Mouse (Mus musculus): ENCODE results near the gene Acad12. TPM values are rescaled to one million over a fixed set of nuclear protein-coding genes. Genes with fewer than 3 reads are reported as not detected.
"Not testable (repeated sequence)": the region's sequence is repeated elsewhere in the genome, so short reads cannot be mapped to it uniquely, and the experiment has no call there.

Acad12 gene
- polyA plus RNA-seq, 1 experiment from 2014 or later: 3.5 TPM

DNA sequence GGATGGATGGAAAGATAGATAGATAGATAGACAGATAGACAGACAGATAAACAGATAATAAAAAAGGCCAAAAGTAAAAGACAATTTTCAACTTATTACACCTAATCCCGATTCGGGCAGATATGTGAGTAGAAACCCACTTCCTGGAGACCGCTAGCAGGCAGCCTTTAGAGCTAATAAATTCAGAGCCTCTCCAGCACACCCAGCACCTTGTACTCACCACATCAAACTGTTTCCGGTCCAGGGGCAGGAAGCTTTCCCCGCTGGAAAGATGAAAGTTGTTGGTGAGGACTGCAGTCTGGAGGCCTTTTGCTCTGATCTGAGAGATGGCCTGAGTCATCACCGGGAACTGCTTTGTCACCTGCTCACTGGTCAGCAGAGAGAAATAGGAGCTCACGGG lies 30.4 kb upstream of the Acad12 start:
- peaks cover 18% of the 10 kb centered on the region; the same call in 1 of the 2 replicates for H3K36me3 ChIP-seq (ENCODE audit: control insufficient read depth, insufficient read depth)
- 77% methylated on average over 7 of the region's 7 CpGs for WGBS
- no peaks in the 10 kb centered on the region for H3K4me1 ChIP-seq (replicated peaks; ENCODE audit: control insufficient read depth, insufficient read depth, low read length)
- H3K9me3 ChIP-seq (ENCODE audit: control insufficient read depth): no peaks in the 10 kb centered on the region
- H3K4me2 ChIP-seq (replicated peaks; ENCODE audit: low read depth): no peak overlapping the region
- H3K27me3 ChIP-seq (replicated peaks; ENCODE audit: control insufficient read depth, insufficient read depth, low read length): no peaks in the 10 kb centered on the region
- H3K27ac ChIP-seq (ENCODE audit: low read depth, low read length): no peak overlapping the region
- no peak overlapping the region for H3K4me3 ChIP-seq (ENCODE audit: low read depth, low read length)
- ATAC-seq: no peak
- TF ChIP-seq CTCF (IDR thresholded peaks at IDR 0.05; ENCODE audit: low read depth): no peak
- H3K9ac ChIP-seq (ENCODE audit: low read depth, low read length): no peak overlapping the region

DNA sequence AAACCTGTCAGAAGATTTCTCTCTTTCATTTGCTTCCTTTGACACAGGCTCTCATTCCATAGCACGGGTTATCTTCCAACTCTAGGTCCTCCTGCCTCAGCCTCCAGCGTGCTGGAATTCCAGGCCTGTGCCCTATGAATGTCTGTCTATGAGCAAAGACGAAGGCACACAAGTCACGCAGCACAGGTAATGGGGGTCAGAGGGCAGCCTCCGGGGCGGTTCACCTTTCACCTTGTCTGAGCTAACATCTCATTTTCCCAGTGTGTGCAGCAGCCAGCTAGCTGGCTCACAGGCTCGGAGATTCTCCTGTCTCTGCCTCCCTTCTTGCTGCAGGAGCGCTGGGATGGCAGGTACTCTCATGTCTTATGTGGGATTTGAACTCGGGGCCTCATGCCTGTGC lies 20.9 kb upstream of the Acad12 start:
- Histone ChIP-seq H3K4me3 (ENCODE audit: low read depth, low read length) (no peak overlapping the region), H3K4me1 (replicated peaks; ENCODE audit: control insufficient read depth, insufficient read depth, low read length) (no peaks in the 10 kb centered on the region), H3K36me3 (ENCODE audit: control insufficient read depth, insufficient read depth) (peaks cover 6% of the 10 kb centered on the region; the same call in 1 of the 2 replicates), H3K27me3 (replicated peaks; ENCODE audit: control insufficient read depth, insufficient read depth, low read length) (no peaks in the 10 kb centered on the region), H3K9ac (ENCODE audit: low read depth, low read length) (no peak overlapping the region), H3K9me3 (ENCODE audit: control insufficient read depth) (no peaks in the 10 kb centered on the region), H3K4me2 (replicated peaks; ENCODE audit: low read depth) (no peak overlapping the region), H3K27ac (ENCODE audit: low read depth, low read length) (no peak overlapping the region)
- WGBS: 89% methylated on average over 9 of the region's 9 CpGs
- no peak for TF ChIP-seq CTCF (IDR thresholded peaks at IDR 0.05; ENCODE audit: low read depth)
- no peak for ATAC-seq

DNA sequence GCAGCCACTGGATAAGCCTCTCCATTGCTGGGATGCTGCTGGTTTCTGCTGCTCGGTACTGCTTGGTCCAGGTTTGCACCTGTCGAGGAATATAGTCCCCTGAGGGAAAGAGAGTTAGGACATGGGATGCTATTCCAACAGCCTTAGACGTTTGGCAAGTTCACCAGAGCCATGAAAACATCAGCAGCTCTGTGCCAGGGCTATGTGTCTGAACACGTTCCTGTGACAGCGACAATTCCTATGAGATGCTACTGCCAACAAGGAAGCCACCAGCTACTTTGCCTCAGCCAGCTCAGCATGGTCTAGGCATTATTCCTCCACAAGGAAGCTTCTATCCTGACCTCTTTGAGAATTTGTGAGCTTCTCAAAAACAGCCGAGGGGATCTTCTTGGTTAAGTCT lies 18.6 kb upstream of the Acad12 start:
- Histone ChIP-seq H3K36me3 (ENCODE audit: control insufficient read depth, insufficient read depth) (no peaks in the 10 kb centered on the region), H3K4me3 (ENCODE audit: low read depth, low read length) (no peak overlapping the region), H3K27ac (ENCODE audit: low read depth, low read length) (no peak overlapping the region), H3K27me3 (replicated peaks; ENCODE audit: control insufficient read depth, insufficient read depth, low read length) (no peaks in the 10 kb centered on the region), H3K4me2 (replicated peaks; ENCODE audit: low read depth) (no peak overlapping the region), H3K9ac (ENCODE audit: low read depth, low read length) (no peak overlapping the region), H3K4me1 (replicated peaks; ENCODE audit: control insufficient read depth, insufficient read depth, low read length) (no peaks in the 10 kb centered on the region), H3K9me3 (ENCODE audit: control insufficient read depth) (no peaks in the 10 kb centered on the region)
- no peak for TF ChIP-seq CTCF (IDR thresholded peaks at IDR 0.05; ENCODE audit: low read depth)
- ATAC-seq: no peak
- WGBS: 84% methylated on average over 6 of the region's 6 CpGs

DNA sequence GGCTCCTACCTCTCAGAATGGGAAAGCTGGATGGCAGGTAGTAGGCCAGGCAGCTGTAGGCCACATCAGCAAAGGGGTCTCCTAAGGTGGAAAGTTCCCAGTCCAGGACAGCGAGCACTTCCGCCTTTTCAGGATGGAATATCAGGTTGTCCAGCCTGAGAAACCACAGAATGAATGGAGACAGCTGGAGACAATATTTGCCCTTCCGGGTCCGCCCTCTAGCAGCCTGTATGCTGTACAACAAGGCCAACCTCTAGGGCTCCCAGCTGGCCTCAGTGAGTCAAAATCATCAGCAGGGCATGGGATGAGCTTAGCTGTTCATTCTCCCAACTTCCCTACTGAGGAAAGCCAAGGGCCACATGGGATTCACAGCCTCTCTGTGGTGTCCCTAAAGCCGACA lies 15.9 kb upstream of the Acad12 start:
- no peak for ATAC-seq
- Histone ChIP-seq H3K27ac (ENCODE audit: low read depth, low read length) (no peak overlapping the region), H3K27me3 (replicated peaks; ENCODE audit: control insufficient read depth, insufficient read depth, low read length) (no peaks in the 10 kb centered on the region), H3K4me1 (replicated peaks; ENCODE audit: control insufficient read depth, insufficient read depth, low read length) (no peaks in the 10 kb centered on the region), H3K36me3 (ENCODE audit: control insufficient read depth, insufficient read depth) (no peaks in the 10 kb centered on the region), H3K9me3 (ENCODE audit: control insufficient read depth) (no peaks in the 10 kb centered on the region), H3K4me2 (replicated peaks; ENCODE audit: low read depth) (no peak overlapping the region), H3K9ac (ENCODE audit: low read depth, low read length) (no peak overlapping the region), H3K4me3 (ENCODE audit: low read depth, low read length) (no peak overlapping the region)
- TF ChIP-seq CTCF (IDR thresholded peaks at IDR 0.05; ENCODE audit: low read depth): no peak
- 86% methylated on average over 5 of the region's 5 CpGs for WGBS

GRCm38 (mm10) chr5:121632804-121633203 lies 14.1 kb upstream of the Acad12 start:
- no peak for ATAC-seq
- Histone ChIP-seq H3K9me3 (ENCODE audit: control insufficient read depth) (no peaks in the 10 kb centered on the region), H3K4me3 (ENCODE audit: low read depth, low read length) (no peak overlapping the region), H3K27me3 (replicated peaks; ENCODE audit: control insufficient read depth, insufficient read depth, low read length) (no peaks in the 10 kb centered on the region), H3K4me1 (replicated peaks; ENCODE audit: control insufficient read depth, insufficient read depth, low read length) (no peaks in the 10 kb centered on the region), H3K27ac (ENCODE audit: low read depth, low read length) (no peak overlapping the region), H3K4me2 (replicated peaks; ENCODE audit: low read depth) (no peak overlapping the region), H3K9ac (ENCODE audit: low read depth, low read length) (no peak overlapping the region), H3K36me3 (ENCODE audit: control insufficient read depth, insufficient read depth) (0 out of 2 replicates have a peak, but pooled peaks cover 4% of the 10 kb centered on the region)
- no peak for TF ChIP-seq CTCF (IDR thresholded peaks at IDR 0.05; ENCODE audit: low read depth)
- WGBS: 53% methylated on average over 3 of the region's 3 CpGs

- H3K27me3 ChIP-seq (replicated peaks; ENCODE audit: control insufficient read depth, insufficient read depth, low read length); ATAC-seq; H3K9me3 ChIP-seq (ENCODE audit: control insufficient read depth); H3K4me1 ChIP-seq (replicated peaks; ENCODE audit: control insufficient read depth, insufficient read depth, low read length); H3K9ac ChIP-seq (ENCODE audit: low read depth, low read length); H3K27ac ChIP-seq (ENCODE audit: low read depth, low read length); H3K4me2 ChIP-seq (replicated peaks; ENCODE audit: low read depth); H3K4me3 ChIP-seq (ENCODE audit: low read depth, low read length); H3K36me3 ChIP-seq (ENCODE audit: control insufficient read depth, insufficient read depth): not testable (repeated sequence)
- 64% methylated on average over 9 of the region's 9 CpGs for WGBS
- TF ChIP-seq CTCF (IDR thresholded peaks at IDR 0.05; ENCODE audit: low read depth): peak; percentile 27
Measured at GRCm38 (mm10) chr5:121631106-121631647, 12.4 kb upstream of the Acad12 start.

DNA sequence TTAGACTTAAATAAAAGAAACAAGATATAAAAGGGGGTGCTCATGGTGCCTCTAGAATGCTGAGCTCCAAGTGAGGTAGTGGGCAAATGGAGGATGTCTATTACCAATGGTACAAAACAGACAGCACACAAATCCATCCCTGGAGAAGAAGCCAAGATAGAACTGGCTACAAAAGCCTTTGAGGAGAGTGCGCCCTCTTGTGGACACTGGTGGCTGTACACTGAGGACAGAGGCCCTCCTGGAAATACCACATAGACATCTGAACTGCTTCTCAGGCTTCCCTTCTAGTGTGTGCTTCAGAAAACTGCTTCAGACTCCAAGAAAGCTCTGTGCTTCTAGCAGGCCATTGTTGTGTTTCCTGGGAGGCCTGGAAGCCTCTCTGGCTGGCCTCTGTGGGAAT lies 9.1 kb upstream of the Acad12 start:
- no peak for ATAC-seq
- Histone ChIP-seq H3K27me3 (replicated peaks; ENCODE audit: control insufficient read depth, insufficient read depth, low read length) (no peaks in the 10 kb centered on the region), H3K36me3 (ENCODE audit: control insufficient read depth, insufficient read depth) (0 out of 2 replicates have a peak, but pooled peaks cover 4% of the 10 kb centered on the region), H3K4me3 (ENCODE audit: low read depth, low read length) (no peak overlapping the region), H3K4me2 (replicated peaks; ENCODE audit: low read depth) (no peak overlapping the region), H3K9ac (ENCODE audit: low read depth, low read length) (no peak overlapping the region), H3K27ac (ENCODE audit: low read depth, low read length) (no peak overlapping the region), H3K9me3 (ENCODE audit: control insufficient read depth) (no peaks in the 10 kb centered on the region), H3K4me1 (replicated peaks; ENCODE audit: control insufficient read depth, insufficient read depth, low read length) (no peaks in the 10 kb centered on the region)
- TF ChIP-seq CTCF (IDR thresholded peaks at IDR 0.05; ENCODE audit: low read depth): peak; percentile 92
- WGBS: 0% methylated on average over 1 of the region's 1 CpGs
